Mouse (Mus musculus) A20 (cell line): ENCODE data around the gene Lrtm2.

Source experiments
- DNase-seq: peaks from one replicate; pipeline ENCODE4 v3.0.0-alpha.2; 2011; ENCODE audit warnings: low read depth, low spot score

Lrtm2 gene

DNA sequence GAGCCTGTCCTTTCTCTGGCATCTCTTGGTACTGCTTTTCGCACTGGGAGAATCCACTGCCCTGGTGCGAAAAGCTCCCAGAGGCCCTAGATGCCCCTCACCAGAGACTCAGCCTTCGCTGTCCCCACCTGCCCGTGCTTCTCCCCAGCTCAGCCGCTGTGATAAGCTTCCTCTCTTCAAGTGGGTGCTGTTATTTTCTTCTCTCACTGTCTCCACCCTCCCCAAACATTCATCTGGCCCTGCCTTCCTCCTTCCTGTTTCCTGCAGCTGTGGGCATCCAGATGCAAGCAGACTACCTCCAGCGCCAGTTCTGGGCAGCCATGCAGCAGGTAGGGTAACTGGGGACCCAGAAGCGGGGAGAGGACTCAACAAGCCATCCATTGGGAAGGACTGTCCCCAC is 5.6 kb upstream of the Lrtm2 start:
- peak; percentile 63 for DNase-seq

DNA sequence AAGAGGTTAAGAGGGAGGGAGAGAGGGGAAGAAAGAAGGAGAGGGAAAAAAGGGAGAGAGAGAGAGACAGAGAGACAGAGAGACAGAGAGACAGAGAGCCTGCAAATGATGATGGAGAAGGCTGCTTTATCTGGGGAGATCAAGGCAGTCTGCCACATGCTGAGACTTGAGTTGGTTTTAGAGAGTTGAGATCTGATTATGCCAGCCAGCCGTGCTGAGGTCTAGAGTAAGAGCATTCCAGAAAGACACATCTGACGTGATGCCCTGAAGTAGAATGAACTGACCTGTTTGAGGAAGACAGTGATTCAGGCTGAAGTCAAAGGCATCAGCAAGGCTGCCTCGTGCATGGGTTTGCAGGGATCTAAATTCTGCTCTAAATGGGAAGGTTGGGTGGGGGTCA is 3.3 kb upstream of the Lrtm2 start:
- no peak for DNase-seq

DNA sequence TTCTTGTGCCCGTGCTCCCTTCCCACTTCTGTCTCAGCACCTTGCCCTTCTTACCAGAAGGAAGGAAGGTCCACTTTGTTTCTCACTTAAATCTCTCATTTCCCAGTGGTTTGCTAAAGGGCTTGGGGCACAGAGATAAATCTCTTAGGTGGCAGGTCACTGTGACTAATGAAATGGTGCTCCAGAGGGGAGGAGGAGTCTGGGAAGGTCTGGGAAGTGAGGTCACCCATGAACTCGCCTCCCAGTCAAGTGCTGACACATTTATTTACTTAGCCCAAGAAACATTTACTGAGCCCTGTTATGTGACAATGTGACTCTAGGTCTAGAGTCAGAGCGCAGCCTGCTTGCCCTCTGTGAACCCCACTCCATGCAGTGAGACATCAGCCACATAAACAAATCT is 2.6 kb upstream of the Lrtm2 start:
- DNase-seq, result no peak

DNA sequence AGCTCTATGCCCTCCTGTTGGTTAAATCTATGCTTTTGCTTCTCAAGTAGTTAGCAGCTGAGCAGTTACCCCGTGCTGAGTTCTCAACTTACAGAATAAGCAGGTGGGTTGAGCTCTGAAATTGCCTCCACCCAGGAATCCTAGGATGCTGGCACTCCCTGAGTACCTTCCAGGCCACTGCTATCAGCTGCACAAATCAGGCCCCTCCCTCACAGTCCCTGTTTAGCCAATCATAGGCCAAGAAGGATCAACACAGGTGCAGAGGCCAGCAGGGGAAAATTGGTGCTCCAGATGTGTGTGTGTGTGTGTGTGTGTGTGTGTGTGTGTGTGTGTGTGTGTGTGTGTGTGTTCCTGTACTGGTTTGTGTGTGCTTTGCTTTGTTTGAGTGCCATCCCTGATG is 1.5 kb upstream of the Lrtm2 start:
- peak; percentile 54 for DNase-seq

DNA sequence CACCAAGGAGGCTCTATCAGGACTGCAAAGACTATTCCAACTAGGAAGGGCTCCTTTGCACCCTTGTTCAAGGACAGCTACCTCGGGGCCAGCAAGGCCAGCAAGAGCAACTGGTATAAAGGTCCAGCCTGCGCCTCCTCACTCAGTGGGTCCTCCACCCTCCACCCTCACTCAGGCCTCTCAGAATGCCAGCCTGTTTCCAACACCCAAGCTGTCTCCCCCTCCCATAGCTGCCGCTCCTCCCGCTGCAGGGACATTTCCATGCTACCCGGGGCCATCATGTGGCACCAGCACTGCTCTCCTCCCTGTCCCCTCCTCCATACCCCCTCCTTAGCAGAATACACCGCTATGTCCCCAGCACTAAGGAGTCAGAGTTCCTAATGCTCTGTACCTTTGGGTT is 630 bp downstream of the Lrtm2 start:
- DNase-seq, result no peak

DNA sequence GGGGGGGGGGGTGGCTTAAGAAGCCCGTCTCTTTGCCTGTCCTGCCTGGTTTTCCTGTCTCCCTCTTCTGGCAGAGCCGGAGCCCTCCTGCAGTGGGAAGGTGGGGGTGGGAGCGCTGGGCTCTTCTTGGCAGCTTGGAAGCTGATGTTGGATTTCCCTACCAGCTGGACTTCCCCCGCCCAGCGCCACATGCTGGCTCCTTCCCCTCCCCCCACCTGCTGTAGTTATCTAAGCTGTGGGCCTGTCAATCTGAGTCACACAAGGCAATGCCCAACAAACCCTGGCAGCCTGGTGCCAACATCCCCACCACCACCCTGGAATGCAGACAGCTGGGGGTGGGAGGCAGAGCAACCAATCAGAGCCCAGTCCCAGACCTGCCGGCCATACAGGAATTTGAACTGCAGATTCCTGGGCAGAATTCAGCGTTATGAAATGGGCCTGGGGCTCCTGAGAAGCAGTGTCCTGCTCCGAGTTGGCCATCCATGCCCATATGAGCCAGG is 1.3 kb downstream of the Lrtm2 start:
- no peak for DNase-seq

DNA sequence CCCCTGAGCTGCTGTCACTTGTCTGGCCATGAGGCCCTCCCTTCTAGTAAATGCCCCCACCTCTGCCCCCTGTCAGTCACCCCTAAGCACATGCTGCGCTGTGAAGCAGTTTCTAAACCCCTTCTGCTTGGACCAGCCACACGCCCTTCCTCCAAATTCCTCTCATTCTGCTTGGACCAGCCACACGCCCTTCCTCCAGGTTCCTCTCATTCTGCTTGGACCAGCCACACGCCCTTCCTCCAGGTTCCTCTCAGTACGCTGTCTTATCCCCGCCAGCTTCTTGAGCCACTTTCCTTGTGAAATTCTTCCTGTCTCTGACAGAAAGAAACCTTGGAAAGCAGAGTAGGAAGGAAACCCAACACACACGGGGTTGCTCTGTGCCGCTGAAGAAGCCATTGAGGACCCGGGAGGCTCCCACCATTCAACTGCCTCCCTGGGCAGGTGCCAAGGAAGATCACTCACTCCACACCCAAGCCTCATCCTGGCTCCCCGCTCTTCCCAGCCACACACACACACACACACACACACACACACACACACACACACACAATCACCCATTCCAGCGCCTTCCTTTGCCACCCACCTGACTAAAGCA is 1.9 kb downstream of the Lrtm2 start:
- no peak for DNase-seq

DNA sequence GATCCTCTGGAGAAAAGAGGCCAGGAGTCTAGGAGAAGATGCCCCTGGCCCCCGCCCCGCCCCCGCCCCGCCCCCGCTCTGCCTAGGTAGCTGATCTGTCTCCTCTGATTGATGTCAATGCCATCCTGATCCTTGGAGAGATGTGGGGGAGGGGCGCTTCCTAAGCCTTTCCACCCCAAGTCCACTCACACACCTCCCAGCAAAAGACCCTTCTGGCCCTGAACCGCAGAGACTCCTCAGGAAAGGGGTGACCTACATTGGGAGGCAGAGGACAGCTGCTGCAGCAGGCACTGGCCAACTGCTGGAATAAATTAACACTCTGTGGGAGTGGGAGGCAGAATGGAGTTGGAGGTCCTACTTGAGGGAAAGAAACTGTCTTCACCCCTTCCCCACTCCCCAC is 4.0 kb downstream of the Lrtm2 start:
- DNase-seq, result no peak

DNA sequence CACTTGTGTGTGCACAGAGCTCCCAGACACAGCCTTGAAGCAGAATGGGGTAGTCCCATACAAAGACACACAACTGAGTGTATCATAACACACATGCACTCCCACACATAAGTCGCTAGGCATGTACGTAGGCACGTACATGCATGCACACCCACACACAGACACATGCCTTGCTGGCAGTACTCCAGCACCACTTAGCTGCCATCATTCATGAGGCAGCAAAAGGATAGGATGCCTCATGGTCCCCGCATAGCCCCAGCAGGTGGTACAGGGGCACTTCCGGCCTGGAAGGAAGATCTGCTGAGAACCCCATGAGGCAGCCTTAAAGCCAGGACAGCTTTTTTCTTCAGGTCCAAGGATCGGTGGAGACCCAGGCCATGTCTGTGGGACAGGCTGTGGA is 4.6 kb downstream of the Lrtm2 start:
- no peak for DNase-seq

DNA sequence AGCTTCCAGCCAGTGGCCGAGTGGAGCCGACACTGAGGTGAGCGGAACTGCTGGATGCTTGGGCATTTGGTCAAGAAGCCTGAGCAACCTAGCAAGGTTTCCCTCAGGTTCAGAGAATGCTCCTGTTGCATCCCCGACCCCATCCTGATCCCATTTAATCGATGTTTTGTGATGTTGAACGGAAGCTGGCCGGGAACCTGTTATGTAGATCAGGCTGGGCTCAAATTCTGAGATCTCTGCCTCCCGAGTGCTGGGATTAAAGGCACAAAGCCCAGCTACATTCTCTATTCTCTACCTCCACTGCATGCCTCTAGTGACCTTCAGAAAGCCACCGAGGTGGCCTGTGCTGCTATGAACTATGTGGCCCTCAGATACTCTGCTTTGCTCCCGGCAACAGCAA is 5.8 kb downstream of the Lrtm2 start:
- no peak for DNase-seq

DNA sequence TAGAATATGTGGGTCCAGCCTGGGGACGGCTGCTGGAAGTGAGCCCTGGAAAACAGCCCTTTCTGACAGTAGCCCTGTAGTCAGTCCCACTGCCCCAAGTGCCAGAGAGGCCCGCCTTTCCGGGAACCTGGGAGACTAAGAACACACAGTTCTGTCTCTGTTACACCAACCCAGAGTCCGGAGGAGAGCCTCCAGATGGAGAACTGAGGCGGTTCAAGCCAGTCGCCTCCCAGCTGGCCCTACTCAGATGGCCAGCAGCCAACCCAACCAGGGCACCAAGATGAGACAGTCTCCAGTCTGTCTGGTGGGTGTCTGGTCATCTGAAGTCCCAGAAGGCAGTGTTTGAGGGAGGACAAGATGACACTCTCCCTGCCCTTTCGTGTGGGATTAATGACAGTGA is 8.8 kb downstream of the Lrtm2 start:
- no peak for DNase-seq

DNA sequence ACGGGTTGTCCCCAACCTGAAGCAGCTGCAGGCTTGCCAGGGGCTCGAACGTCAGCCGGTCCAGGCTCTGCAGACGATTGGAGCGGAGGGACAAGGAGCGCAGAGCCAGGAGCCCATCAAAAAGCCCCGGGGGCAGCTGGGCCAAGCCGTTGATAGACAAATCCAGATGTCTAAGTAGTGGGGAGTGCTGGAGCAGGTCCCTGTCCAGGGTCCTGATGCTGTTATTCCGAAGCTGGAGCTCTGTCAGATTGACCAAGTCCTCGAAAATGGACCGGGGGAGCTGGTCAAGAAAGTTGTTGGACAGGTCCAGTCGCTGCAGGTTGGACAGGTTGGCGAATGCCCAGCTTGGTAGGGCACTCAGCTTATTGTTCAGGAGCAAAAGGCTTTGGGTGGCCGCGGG is 10.1 kb downstream of the Lrtm2 start:
- no peak for DNase-seq

DNA sequence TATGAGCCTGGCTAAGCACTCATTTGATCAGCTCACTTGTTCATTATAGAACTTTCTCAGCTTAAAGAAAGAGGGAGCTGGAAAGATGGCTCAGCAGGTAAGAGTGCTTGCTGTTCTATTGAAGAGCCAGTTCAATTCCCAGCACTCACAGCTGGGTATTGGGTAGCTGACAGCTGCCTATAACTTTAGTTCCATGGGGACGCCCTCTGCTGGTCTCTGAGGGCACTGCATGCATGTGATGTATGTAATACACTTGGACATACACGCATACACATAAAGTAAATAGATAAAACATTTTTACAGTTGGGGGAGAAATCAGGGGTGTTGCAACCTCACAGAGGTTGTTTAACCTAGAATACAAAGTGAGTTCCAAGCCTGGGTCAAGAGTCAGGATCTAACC is 11.2 kb downstream of the Lrtm2 start:
- no peak for DNase-seq

DNA sequence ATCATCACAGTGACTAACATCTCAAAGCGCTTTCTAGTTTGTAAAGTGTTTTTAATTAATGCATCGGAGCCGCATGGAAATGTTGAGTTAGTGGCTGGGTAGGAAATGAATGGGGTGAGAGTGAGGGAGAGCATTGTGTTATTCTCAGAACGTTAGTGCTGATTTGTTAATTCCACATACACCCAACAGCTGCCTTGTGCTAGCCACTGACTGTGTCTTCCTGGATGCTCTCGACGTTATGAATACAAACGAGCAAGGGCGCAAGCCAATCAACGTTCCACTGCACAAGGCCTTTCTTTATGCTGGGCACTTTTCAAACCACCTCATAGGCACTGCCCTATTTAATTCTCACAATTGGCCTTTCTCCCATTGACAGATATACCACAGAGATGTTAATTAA is 11.8 kb downstream of the Lrtm2 start:
- DNase-seq, result no peak

DNA sequence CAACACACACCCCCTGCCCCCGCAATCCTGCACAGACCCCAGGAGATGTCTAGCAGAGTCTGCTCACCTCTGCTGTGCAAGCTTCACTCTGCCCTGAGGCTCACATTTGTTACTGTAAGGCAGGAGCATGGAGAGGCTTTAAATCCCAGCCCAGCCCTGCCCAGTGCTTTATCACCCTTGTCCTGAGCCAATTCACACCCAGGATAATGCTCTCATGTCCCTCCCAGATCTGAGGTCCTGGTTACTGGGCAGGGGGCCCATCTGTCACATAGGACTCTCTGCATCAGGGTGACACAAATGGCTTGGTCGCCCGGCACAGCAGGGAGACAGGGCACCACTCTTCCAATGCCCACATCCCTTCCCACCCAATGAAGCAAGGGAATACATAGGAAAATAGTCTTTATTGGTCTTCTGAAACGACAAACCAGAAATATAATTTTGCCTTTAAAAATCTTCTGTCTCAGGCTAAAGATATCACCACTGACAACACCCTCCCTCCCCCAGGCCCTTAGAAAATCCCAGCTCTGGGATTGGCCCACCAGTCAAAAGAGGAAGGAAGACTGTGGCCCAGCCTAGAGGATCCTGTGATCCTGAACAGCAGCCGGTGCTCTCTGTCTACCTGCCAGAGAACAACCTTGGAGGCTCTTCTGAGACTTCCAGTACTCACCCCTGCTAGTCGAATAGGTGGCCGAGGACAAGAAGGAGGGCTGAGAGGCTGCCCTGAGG is 15.7 kb downstream of the Lrtm2 start:
- no peak for DNase-seq

DNA sequence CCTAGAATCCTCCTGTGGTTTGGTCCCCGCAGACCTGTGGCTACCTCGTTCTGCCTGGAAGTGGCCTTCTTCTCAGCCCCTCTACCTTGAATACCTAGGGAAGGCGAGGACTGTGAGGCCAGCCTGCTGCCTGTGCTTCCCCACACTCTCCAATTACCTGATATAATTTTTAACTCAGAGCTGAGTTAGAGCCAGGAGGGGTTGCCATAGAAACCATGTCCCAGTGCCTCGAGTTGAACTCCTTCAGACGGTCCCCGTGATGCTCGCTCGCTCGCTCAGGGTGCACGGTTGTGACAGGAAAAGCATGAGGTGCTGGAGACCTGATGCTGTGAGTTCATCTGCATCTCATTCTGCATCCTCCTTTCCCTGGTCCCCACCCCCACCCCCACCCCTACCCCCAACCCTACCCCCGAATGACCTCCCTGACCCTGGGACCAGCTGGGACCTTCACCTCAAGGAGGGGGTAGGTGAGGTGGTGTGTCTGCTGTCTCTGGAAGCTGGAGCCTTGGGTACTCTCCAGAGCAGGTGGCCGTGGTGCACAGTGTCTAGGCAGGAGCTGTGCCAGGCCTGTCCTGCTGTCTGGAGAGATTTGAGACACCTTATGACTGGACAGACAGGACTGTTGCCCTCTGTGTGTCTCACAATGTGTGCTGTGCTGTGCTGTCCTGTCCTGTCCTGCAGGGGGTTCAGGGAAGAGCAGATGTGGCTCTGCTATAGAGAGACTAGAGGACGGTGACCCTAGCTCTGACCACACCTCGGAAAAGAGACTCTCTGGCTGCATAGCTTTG is 16.8 kb downstream of the Lrtm2 start:
- no peak for DNase-seq

DNA sequence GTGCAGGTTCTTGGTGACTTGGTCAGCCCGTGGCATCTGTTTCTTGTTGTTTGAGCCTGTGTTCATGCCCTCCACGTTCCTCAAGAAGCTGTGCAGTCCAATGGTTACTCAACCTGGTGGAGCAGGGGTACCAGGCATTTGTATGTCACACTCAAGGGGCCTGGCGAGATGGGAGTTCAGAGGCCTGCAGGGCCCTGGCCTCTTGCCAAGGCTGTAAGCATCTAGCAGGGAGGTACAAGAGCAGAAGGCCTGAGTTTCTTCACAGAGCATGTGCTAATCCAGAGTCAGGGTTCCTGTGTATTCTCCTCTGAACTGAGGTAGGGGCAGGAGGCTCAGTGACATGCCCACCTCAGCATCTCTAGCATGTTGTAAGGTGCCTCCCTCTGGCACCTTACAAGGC is 17.5 kb downstream of the Lrtm2 start:
- no peak for DNase-seq

DNA sequence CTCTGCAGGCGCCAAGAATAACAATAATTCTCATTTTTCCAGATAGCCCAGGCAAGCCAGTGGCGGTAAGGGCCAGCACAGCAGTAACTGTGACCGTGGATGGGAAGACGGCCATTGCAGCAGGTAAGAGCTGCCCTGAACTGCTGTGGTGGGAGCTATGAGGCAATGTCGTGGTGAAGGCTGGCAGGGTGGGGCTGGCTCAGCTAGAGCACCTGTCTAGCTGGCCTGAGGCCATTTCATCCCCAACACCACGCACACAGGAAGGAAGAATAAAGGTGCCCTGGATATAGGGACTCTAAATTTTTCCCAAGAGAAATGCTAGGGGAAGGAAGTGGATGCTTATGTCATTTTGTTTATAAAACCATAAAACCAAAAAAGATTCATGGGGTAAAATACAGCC is 18.2 kb downstream of the Lrtm2 start:
- DNase-seq, result no peak

DNA sequence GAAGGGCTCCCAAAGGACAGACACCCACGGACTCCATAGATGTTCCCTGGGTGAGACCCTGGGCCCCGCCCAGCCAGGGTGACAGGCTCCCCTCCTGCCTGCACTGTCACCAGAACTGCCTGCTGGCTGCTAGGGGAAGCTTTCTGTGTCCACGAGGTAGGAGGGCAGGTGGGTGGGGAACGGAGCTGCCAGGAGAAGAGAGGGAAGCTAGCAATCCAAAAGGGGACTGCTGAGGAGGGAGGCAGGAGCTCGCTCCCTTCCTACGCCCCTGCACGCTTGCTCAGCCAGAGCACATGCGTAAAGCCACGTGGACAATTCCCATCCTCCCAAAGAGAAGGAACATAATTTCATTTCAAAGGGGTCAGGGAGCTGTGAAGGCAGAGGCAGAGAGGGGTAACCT is 20.4 kb downstream of the Lrtm2 start:
- no peak for DNase-seq

DNA sequence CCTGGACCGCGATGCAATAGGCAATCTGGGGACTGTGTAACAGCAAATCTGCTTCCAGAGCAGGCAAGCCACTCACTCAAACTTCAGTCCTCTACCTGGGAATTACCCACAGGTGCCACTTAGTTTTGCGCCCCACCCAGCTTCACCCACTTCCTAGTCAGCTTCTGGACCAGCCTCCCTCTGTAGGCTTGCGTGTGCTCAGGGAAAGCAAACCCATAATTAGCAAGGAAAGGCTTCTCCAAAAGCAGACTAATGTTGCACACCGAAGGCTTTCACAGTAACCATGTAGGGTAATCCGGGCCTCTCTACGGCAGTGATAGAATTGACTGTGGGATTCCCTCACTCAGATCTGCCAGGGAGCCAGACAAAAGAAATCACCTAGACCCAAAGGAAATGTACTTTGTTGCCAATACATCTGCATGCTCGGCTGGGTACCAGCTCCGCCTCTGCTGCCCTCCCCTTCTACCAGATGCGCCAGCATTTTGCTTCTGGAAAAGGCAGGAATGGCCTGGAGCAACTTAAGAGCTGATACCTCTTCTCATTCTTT is 22.6 kb downstream of the Lrtm2 start:
- no peak for DNase-seq

DNA sequence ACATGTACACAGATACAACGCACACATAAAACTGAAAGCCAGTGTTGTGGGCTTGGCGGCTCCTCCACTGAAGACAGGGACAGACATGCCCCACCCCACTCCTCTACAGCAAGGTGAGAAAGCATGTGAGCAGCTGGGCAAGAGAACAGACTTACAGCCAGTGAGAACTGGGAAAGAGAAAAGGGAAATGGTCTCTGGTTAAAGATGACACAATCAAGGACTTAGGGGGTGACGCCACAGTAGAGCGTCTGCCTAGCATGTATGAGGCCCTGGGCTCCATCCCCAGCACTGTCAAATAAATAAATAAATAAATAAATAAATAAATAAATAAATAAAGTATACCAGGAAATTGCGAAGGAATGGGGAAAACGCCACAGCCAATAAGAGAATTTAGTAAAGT is 27.2 kb downstream of the Lrtm2 start:
- DNase-seq, result no peak

DNA sequence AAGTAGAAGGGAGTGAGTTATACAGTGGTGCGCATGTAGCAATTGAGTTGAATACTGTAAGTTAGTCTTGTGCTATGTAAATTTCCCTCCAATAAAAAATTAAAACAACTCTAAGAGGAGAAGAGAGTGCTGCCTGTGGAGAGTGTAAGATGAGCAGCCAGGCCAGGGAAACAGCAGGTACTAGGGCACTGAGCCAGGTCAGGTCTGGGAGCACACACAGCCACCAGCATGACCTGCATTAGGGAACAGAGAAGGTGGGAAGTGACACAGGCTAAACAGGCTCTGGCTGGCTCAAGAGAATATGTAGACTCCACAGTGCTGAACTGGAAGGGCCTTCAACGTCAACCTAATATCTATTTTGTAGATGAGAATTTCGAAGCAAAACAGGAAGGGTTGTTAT is 29.3 kb downstream of the Lrtm2 start:
- DNase-seq, result no peak

DNA sequence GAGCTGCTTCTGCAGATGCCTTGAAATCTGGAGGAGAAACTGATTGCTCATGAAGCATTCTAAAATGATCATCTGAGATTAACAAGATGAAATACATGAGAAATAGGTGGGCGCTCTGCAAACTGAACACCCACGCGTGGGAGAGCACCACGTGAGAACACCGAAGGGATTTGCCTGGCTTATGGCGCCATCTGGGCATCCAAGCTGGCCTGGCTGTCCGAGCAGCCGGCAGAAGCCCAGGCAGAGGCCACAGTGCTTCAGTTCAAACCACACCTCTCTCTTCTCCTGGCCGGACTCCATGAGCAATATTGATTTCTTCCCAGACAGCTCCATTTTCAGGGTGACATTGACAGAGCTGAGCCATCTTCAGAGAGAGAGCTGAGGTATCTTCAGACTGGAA is 49.8 kb downstream of the Lrtm2 start:
- no peak for DNase-seq
